Mouse (Mus musculus) ES-Bruce4 (cell line): ENCODE measurements around the gene Tubg2.

Source experiments
- CTCF ChIP-seq: IDR thresholded peaks from one replicate; pipeline ENCODE4 v1.8.1; 2011; ENCODE audit warnings: low read depth, low read length
- POLR2A ChIP-seq: IDR thresholded peaks from one replicate; pipeline ENCODE4 v1.8.1; 2011; ENCODE audit warnings: low read length; ENCODE audit not compliant: insufficient read depth

GRCm38 (mm10) chr11:101110708-101111107 is 45.0 kb upstream of the Tubg2 start:
- TF ChIP-seq CTCF (no peak), POLR2A (no peak)
